Mouse (Mus musculus) adipocyte (in vitro differentiated cells): ENCODE measurements around the gene Mrgprb4.

ENCODE experiments used
- DNase-seq: peaks from one replicate; pipeline ENCODE4 v3.0.0-alpha.2; 2016; ENCODE audit warnings: low spot score

Mrgprb4 gene

GRCm38 (mm10) chr7:48199188-48199587, at the start of gene Mrgprb4:
Gene Mrgprb4 (minus strand): TSS chr7:48199288.
- no peak for DNase-seq

GRCm38 (mm10) chr7:48226114-48226513, 27.0 kb upstream of the Mrgprb4 start:
- no peak for DNase-seq

- DNase-seq: no peak
These were observed 26.0 kb upstream of the Mrgprb4 start for GRCm38 (mm10) chr7:48225065-48225464.

GRCm38 (mm10) chr7:48168919-48169318, 30.2 kb downstream of the Mrgprb4 start, which contains the start of gene Mrgprb5:
Gene Mrgprb5 (minus strand): TSS chr7:48169019.
- DNase-seq: no peak

- no peak for DNase-seq
These were observed 31.6 kb downstream of the Mrgprb4 start for GRCm38 (mm10) chr7:48167471-48167870.
